Mouse (Mus musculus): Measurements from ENCODE around the gene Zmynd10. TPM values are rescaled to one million over a fixed set of nuclear protein-coding genes. Genes with fewer than 3 reads are reported as not detected.

Zmynd10 gene
- polyA plus RNA-seq, 1 experiment: 0.56 TPM

Other genes with a start within 250 kb of the Zmynd10 start
- gene Hemk1, start 208.9 kb upstream of the Zmynd10 start, polyA plus RNA-seq (2012; rRNA removed): 19.7 and 20.0 TPM in 2 replicates
- gene 6430571L13Rik, start 206.7 kb upstream of the Zmynd10 start, polyA plus RNA-seq (2012; rRNA removed): 1.7 and 1.9 TPM in 2 replicates
- gene Cacna2d2, start 147.7 kb upstream of the Zmynd10 start, polyA plus RNA-seq (2012; rRNA removed): 0.46 and 0.84 TPM in 2 replicates
- 33.6 and 34.0 TPM in 2 replicates for gene Tmem115, start 13.4 kb upstream of the Zmynd10 start, polyA plus RNA-seq (2012; rRNA removed)
- gene Cyb561d2, start 5.1 kb upstream of the Zmynd10 start, polyA plus RNA-seq (2012; rRNA removed): 15.2 and 19.4 TPM in 2 replicates
- gene Nprl2, start 5.1 kb upstream of the Zmynd10 start, polyA plus RNA-seq (2012; rRNA removed): 26.6 and 35.2 TPM in 2 replicates
- gene Rassf1, start 4.3 kb downstream of the Zmynd10 start, polyA plus RNA-seq (2012; rRNA removed): 41.5 and 58.9 TPM in 2 replicates
- gene Tusc2, start 16.0 kb downstream of the Zmynd10 start, polyA plus RNA-seq (2012; rRNA removed): 43.9 and 50.6 TPM in 2 replicates
- gene Hyal2, start 20.6 kb downstream of the Zmynd10 start, polyA plus RNA-seq (2012; rRNA removed): 24.0 and 35.6 TPM in 2 replicates
- 16.8 and 24.9 TPM in 2 replicates for gene Hyal1, start 29.6 kb downstream of the Zmynd10 start, polyA plus RNA-seq (2012; rRNA removed)
- 24.6 and 37.3 TPM in 2 replicates for gene Naa80, start 31.6 kb downstream of the Zmynd10 start, polyA plus RNA-seq (2012; rRNA removed)
- gene Hyal3, start 33.5 kb downstream of the Zmynd10 start, polyA plus RNA-seq (2012; rRNA removed): 0.50 and 0.52 TPM in 2 replicates
- gene Ifrd2, start 40.3 kb downstream of the Zmynd10 start, polyA plus RNA-seq (2012; rRNA removed): 31.3 and 36.0 TPM in 2 replicates
- 57.1 and 71.0 TPM in 2 replicates for gene Sema3b, start 61.9 kb downstream of the Zmynd10 start, polyA plus RNA-seq (2012; rRNA removed)
- gene Gnai2, start 88.1 kb downstream of the Zmynd10 start, polyA plus RNA-seq (2012; rRNA removed): 449 and 465 TPM in 2 replicates
- 0.44 and 0.45 TPM in 2 replicates for gene Slc38a3, start 122.2 kb downstream of the Zmynd10 start, polyA plus RNA-seq (2012; rRNA removed)
- gene Gnat1, start 132.4 kb downstream of the Zmynd10 start, polyA plus RNA-seq (2012; rRNA removed): 0.06 TPM in 1 of 2 replicates, not detected in the other
- 110 and 111 TPM in 2 replicates for gene Sema3f, start 163.2 kb downstream of the Zmynd10 start, polyA plus RNA-seq (2012; rRNA removed)
- gene Rbm5, start 223.7 kb downstream of the Zmynd10 start, polyA plus RNA-seq (2012; rRNA removed): 105 and 116 TPM in 2 replicates